Mouse (Mus musculus) ES-Bruce4 (cell line): ENCODE data around the gene Ndufaf2.

Source experiments
- CTCF ChIP-seq: IDR thresholded peaks from one replicate; pipeline ENCODE4 v1.8.1; 2011; ENCODE audit warnings: low read depth, low read length
- EP300 ChIP-seq: IDR thresholded peaks from 2 replicates; pipeline ENCODE4 v1.6.1; 2011; ENCODE audit warnings: low read depth, low read length; ENCODE audit not compliant: insufficient read depth

GRCm38 (mm10) chr13:108159241-108159575, 785 bp upstream of the Ndufaf2 start:
- no peak for TF ChIP-seq CTCF
- no peak for TF ChIP-seq EP300
